Mouse (Mus musculus) lung, adult 2 months (tissue): Measurements from ENCODE around the gene Nono. TPM values are rescaled to one million over a fixed set of nuclear protein-coding genes. Genes with fewer than 3 reads are reported as not detected.
"Not testable (repeated sequence)": the region's sequence is repeated elsewhere in the genome, so short reads cannot be mapped to it uniquely, and the experiment has no call there.

ENCODE experiments used
- DNase-seq: peaks from one replicate; pipeline ENCODE4 v3.0.0; 2022
- H3K4me1 ChIP-seq: fragments of 200-500 bp; 2 replicates; pipeline ENCODE4 v1.6.1; 2011; ENCODE audit warnings: low read length; ENCODE audit not compliant: control insufficient read depth, insufficient read depth
- H3K4me3 ChIP-seq: fragments of 200-500 bp; replicated peaks from 2 replicates; pipeline ENCODE3; 2011; ENCODE audit warnings: low read depth, mild to moderate bottlenecking, control low read depth, low read length; ENCODE audit errors: extremely low read depth
- CTCF ChIP-seq: fragments of 200-500 bp; IDR thresholded peaks from 2 replicates; pipeline ENCODE4 v1.5.1; 2011; ENCODE audit warnings: mild to moderate bottlenecking, low read length, control low read depth; ENCODE audit not compliant: insufficient read depth
- POLR2A ChIP-seq: fragments of 200-500 bp; IDR thresholded peaks from 2 replicates; pipeline ENCODE4 v1.6.1; 2011; ENCODE audit warnings: low read depth, mild to moderate bottlenecking, control low read depth, low read length, borderline replicate concordance; ENCODE audit errors: extremely low read depth
- WGBS: fragments of 180-500 bp; shearing (Covaris S2); methylation state at CpG from one replicate; pipeline ENCODE4 v1.1.7; 2018; 5-methylcytosine and 5-hydroxymethylcytosine counted together
- polyA plus RNA-seq: library from polyadenylated mRNA; depleted of rRNA; stranded (reverse); fragments of >200 nt; gene quantifications from 2 replicates; pipeline ENCODE4 v1.2.3, GENCODE M21; 2012; rRNA removed

Nono gene
- polyA plus RNA-seq, 1 experiment: 96.3 TPM

DNA sequence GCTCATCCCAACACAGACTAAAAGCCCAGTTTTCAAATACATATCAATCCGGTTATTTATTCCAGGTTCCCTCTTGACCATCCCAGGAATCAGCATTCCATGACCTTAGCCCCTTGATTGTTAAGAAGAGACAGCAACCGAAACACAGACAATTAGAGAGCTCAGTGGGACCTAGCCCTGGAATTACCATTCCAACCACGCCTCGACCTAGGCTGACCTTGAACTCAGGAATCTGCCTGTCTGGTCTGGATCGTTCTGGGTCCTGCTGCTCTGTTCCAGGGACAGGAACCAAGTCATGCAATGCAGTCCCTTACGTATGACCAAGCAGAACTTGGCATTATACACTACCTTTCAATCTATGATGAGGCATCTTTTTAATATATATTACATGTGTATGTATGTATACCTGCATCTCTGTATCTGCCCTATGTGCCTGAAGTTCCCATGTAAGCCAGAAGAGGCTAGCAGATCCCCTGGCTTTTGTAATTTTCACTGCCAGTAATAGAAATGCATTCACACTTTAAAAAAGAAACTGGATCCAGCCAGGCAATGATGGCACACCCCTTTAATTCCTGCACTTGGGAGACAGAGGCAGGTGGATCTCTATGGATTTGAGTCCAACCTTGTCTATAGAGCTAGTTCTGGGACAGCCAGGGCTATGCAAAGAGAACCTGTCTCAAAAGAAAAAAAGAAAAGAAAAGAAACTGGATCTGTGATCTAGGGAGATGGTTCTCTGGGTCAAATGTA, 52.7 kb downstream of the Nono start:
- WGBS: 71% methylated on average over 6 of the region's 6 CpGs
- no peak for DNase-seq
- no peak for TF ChIP-seq CTCF
- no peak for TF ChIP-seq POLR2A
- Histone ChIP-seq H3K4me3 (no peak overlapping the region), H3K4me1 (no peaks in the 10 kb centered on the region)

DNA sequence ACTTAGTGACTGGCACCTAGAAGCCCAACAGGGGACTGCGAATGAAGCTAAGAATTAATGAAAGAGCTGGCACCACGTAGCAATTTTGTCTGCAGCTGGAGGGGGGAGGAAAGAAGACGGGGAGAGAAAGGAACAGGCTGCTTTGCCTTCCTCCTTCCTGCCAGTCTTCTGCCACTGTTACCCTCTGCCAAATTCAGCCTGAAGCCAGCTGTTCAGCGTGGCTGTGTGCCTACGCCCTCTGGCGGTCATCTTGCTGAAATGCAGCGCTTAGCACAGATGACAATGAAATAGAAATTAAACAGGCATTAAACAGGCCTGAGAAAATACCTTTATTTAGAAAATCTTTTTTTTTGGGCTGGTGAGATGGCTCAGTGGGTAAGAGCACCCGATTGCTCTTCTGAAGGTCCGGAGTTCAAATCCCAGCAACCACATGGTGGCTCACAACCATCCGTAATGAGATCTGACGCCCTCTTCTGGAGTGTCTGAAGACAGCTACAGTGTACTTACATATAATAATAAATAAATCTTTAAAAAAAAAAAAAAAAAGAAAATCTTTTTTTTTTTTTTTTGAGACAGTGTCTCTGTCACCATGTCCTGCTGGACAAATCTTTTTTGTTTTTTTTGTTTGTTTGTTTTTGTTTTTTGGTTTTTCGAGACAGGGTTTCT, 57.5 kb downstream of the Nono start:
- WGBS: 31% methylated on average over 12 of the region's 12 CpGs
- peak; percentile 84 for TF ChIP-seq CTCF
- peak; percentile 15 for DNase-seq
- not testable (repeated sequence) for H3K4me3 ChIP-seq, H3K4me1 ChIP-seq

Other genes starting within 250 kb of the Nono start
- 11.3 and 26.5 TPM in 2 replicates for gene Snx12, start 206.8 kb upstream of the Nono start, polyA plus RNA-seq
- 41.7 and 55.6 TPM in 2 replicates for gene Foxo4, start 174.8 kb upstream of the Nono start, polyA plus RNA-seq
- 0.51 and 0.57 TPM in 2 replicates for gene Gm614, start 165.3 kb upstream of the Nono start, polyA plus RNA-seq
- gene Il2rg, start 161.1 kb upstream of the Nono start, polyA plus RNA-seq: 38.0 and 60.3 TPM in 2 replicates
- gene Gm20489, start 160.3 kb upstream of the Nono start, polyA plus RNA-seq: not detected in 2 replicates
- gene Med12, start 155.3 kb upstream of the Nono start, polyA plus RNA-seq: 109 and 128 TPM in 2 replicates
- 0.23 and 0.57 TPM in 2 replicates for gene Nlgn3, start 130.2 kb upstream of the Nono start, polyA plus RNA-seq
- 6.2 and 7.2 TPM in 2 replicates for gene Gjb1, start 52.9 kb upstream of the Nono start, polyA plus RNA-seq
- 23.6 and 32.8 TPM in 2 replicates for gene Zmym3, start 8.5 kb upstream of the Nono start, polyA plus RNA-seq
- 2.0 and 13.6 TPM in 2 replicates for gene Itgb1bp2, start 19.8 kb downstream of the Nono start, polyA plus RNA-seq
- 3.2 and 7.3 TPM in 2 replicates for gene Taf1, start 103.4 kb downstream of the Nono start, polyA plus RNA-seq
- gene Ogt, start 210.7 kb downstream of the Nono start, polyA plus RNA-seq: 59.0 and 107 TPM in 2 replicates